Mouse (Mus musculus): ENCODE measurements around the gene Spire2.
"Not testable (repeated sequence)": the region's sequence is repeated elsewhere in the genome, so short reads cannot be mapped to it uniquely, and the experiment has no call there.

The Spire2 gene

GRCm38 (mm10) chr8:123382516-123382915 is 50.0 kb downstream of the Spire2 start:
- DNase-seq (ENCODE audit: low spot score), result no peak

GRCm38 (mm10) chr8:123384883-123385540 is 52.5 kb downstream of the Spire2 start:
- DNase-seq (ENCODE audit: low spot score), result no peak

- no peak for DNase-seq (ENCODE audit: low spot score)
These were observed 54.5 kb downstream of the Spire2 start for GRCm38 (mm10) chr8:123387041-123387440.

- DNase-seq (ENCODE audit: low spot score), result no peak
These were observed 55.3 kb downstream of the Spire2 start for GRCm38 (mm10) chr8:123387801-123388200.

- DNase-seq (ENCODE audit: low spot score), result no peak
These were observed 56.5 kb downstream of the Spire2 start for GRCm38 (mm10) chr8:123389026-123389425.

GRCm38 (mm10) chr8:123398308-123398707 is 65.8 kb downstream of the Spire2 start:
- no peak for DNase-seq (ENCODE audit: low spot score)

- DNase-seq (ENCODE audit: low spot score), result no peak
These were observed 69.4 kb downstream of the Spire2 start for GRCm38 (mm10) chr8:123401936-123402335.

- DNase-seq (ENCODE audit: low spot score), result no peak
These were observed 70.3 kb downstream of the Spire2 start for GRCm38 (mm10) chr8:123402730-123403326.

- DNase-seq (ENCODE audit: low spot score), result no peak
These were observed 72.0 kb downstream of the Spire2 start for GRCm38 (mm10) chr8:123404521-123404920.

GRCm38 (mm10) chr8:123406786-123407185 is 74.3 kb downstream of the Spire2 start, which contains the start of gene Mc1r:
Mc1r (plus strand) TSS chr8:123407107.
- DNase-seq (ENCODE audit: low spot score), result peak; percentile 44

GRCm38 (mm10) chr8:123407612-123408011 is 75.1 kb downstream of the Spire2 start:
- no peak for DNase-seq (ENCODE audit: low spot score)

- no peak for DNase-seq (ENCODE audit: low spot score)
These were observed 76.4 kb downstream of the Spire2 start for GRCm38 (mm10) chr8:123408586-123409544.

GRCm38 (mm10) chr8:123410049-123410587 is 77.6 kb downstream of the Spire2 start:
- DNase-seq (ENCODE audit: low spot score), result peak; percentile 25

GRCm38 (mm10) chr8:123410788-123411187 is 78.3 kb downstream of the Spire2 start:
- DNase-seq (ENCODE audit: low spot score), result no peak

- DNase-seq (ENCODE audit: low spot score), result peak; percentile 44
These were observed 78.7 kb downstream of the Spire2 start, which contains the start of gene Tubb3 for GRCm38 (mm10) chr8:123411246-123411645. Tubb3 (plus strand) TSS chr8:123411424.

- no peak for DNase-seq (ENCODE audit: low spot score)
These were observed 79.3 kb downstream of the Spire2 start for GRCm38 (mm10) chr8:123411781-123412327.

GRCm38 (mm10) chr8:123412560-123413170 is 80.2 kb downstream of the Spire2 start:
- DNase-seq (ENCODE audit: low spot score), result no peak

GRCm38 (mm10) chr8:123414255-123414654 is 81.7 kb downstream of the Spire2 start:
- DNase-seq (ENCODE audit: low spot score), result no peak

- DNase-seq (ENCODE audit: low spot score), result not testable (repeated sequence)
These were observed 82.6 kb downstream of the Spire2 start for GRCm38 (mm10) chr8:123414997-123415696.

All from urinary bladder, postnatal 14 days (tissue).